Mouse (Mus musculus) cerebellum, adult 18-20 months (tissue): ENCODE measurements around the gene Dpp6.

Source experiments
- DNase-seq, 2 experiments: peaks; one replicate each; pipeline ENCODE4 v3.0.0; 2021

Dpp6 gene

DNA sequence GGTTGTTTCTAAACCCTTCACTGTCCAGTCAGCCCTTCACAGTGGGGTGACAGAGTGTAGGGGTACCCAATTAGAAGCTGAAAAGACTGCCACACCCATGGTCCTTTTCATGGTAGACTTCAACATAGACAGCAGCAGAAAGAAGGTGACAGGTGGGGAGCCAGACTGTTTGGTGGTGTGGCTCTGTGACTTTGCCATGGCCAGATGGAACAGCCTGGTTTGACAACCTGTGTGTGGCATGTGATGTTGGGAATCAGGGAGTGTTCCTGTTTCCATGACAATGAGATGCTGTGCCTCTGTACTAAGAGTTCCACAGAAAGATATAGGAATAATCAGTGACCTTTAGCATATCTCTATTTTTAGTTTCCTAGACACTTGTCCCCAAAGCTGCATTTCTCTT is 386.1 kb downstream of the Dpp6 start:
- peak; percentile 62 to 74 for DNase-seq

DNA sequence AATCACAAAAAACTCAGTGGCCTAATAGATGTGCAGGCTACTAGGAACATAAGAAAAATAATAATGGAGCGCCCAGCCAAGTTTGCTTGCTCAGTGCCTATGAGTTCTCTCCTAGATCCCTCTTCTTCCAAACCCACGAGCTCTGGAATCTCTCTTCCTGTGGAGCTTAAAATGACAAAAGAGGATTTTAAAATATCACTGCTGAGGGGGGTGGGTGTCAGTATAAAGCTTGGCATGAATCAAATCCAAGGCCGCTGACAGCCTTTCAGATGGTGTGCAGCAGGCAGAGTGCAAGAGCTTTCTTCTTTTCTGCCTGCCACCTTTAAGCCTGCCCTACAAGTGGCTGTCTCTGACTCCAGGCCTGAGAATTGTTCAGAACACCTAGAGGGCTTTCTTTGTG is 387.7 kb downstream of the Dpp6 start:
- DNase-seq, result no peak

DNA sequence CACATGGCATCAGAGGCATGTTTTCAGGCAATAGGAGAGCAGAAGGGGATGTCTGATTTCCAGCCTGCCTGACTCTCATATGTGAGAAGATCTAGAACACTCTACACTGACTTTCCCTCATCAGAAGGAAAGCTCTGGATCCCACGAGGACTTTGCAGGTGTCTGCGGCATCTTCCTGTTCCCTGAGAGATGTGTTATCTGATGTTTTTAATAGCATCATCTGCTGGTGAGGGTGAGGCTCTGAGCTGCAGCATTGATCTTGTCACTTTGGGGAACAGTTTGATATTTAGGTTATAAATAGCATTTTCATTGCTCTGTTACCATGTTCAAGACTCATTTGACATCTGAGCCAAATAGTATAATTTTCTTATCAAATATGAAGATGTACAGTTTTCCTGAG is 388.8 kb downstream of the Dpp6 start:
- DNase-seq, result no peak

DNA sequence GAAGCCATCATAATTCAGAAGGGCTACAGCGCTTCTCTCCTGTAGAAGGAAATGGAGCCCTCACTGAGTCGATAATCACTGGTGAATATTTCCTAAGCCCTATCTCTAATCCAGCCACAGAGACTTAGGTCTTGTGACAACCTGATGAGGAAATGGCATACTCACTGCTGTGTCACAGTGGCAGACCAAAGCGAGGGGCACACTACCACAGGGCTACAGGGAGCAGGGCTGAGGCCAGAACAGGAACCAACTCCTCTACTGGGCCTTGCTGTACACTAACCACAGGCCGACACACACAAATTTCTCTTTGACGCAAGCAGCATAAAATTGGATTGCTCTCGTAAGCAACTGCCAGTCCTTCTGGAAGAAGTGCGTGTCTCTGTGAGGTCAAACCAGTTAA is 389.2 kb downstream of the Dpp6 start:
- DNase-seq, result no peak

DNA sequence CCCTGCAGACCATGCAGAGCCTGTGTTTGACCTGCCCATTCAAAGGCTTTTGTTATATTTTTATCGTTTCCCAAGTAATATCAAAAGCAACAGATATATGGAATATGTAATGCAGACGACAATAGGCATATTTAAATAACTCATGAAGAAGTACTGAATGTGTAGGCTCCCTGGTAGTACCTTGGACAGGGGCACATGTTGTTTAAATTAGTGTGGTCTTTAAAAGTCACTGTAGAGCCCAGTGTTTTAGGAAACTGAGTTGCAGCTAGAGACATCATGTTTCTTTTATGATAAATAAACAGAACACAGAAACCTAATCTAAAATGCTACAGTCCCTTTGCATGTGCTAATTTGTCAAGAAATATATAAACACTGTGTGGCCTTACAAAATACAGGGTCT is 403.1 kb downstream of the Dpp6 start:
- DNase-seq, result no peak

DNA sequence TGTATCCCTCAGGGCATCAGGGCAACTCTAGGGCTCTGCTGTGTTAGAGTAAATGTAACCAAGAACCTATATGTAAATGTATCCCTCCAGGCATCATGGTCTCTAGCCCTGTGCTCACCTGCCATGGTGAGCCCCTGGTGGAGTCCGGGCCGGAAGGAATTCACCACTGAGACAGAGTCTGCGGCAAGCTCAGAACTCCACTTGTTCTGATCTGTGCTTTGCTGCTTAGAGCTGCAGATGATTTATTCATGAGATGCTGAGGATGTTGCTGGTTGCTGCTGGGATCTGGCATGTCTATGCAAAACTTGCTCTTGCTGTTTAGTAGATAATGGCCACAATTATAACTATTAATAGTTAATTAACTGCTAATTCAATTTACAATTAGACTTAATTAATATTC is 425.1 kb downstream of the Dpp6 start:
- DNase-seq, result no peak

DNA sequence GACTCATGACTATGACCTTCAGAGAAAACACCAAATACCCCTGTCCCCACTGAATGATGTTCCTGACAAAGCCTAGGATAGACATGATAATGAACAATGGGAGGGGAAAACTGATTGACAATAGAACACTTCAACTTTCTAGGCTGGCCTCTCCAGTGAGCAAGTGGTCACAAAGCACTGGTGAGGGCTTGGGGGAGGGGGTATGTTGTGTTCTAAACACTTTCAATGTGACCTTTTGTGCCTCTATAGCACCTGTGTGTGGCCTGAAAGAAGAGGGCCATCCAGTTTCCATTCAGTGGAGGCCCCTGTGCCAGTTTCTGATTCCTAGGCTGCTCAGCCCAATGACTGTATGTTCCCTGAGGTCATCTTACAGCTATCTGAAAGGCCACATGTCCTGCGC is 426.2 kb downstream of the Dpp6 start:
- DNase-seq, result no peak

DNA sequence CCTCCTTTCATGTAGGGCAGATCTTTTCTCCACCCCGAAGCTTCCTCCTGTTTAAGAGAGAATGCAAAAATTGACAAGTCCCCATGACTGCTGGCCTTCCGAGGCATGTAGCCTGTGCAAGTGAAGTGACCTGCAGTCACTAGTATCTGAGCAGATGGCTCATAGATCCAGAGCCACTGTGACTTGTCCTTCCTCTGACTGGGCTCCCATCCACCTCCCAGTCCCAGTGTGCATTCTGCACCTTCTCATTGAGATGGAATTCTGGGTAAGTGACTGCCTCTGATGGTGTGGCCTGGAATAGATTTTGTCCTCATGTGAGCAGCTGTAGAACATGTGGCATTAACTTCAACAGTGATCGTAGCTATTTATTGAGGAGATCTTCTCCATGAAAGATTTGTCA is 430.8 kb downstream of the Dpp6 start:
- peak in 1 of 2 experiments; percentile 45 for DNase-seq

DNA sequence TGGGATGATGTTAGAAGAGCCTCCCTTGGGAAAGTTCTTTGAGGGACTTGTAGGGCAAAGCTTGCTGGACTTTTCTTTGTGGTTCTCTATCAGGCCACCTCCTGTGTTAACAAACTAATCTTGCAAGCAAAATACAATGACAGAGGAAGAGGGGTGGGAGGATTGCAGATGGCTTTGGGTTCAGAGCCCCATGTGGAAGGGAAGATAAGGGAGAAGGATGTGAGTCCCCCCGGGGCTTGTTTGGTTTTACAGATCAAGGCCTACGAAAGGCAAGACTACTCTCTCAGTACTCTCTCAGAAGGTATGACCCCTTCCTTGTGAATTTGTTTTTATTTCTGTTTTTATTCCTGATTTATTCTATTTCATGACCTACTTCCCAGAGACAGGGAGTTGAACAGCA is 431.7 kb downstream of the Dpp6 start:
- DNase-seq, result no peak

DNA sequence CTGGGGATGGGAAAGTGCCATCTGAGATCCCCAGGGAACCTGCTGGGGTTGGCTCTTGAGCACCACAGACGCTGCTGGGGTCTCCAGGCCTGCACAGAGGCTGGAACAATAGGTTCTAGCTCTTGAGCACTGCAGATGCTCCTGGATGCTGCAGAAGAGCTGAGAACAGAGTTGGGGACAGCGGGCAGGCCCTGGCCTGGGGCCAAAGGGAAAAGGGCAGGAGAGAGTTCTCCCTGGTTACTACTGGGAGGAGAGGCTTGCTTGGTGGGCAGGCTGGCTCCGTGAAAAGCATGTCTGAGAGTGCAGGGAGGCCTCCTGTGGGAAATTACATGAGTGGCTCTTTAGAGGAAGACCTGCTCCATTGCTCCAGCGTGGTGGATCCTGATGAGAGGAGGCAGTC is 432.9 kb downstream of the Dpp6 start:
- DNase-seq, result no peak

DNA sequence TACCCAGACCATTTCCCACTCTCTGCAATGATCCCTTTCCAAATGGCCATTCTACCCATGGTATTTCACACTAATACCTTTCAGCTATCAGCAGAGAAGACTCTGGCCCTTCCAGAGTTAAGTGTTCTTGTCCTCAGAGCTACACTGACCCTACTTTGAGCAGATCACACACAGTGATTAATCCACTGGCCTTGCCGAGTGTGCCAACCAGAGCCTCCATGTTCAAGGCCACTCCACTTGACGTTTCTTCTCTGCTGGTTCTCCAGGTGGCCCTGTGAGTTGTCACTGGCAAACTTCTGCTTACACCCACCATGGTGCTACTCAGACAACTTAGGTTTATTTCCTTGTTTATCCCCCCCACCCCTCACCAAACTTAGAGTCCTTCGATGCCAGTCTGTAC is 433.9 kb downstream of the Dpp6 start:
- DNase-seq, result no peak

DNA sequence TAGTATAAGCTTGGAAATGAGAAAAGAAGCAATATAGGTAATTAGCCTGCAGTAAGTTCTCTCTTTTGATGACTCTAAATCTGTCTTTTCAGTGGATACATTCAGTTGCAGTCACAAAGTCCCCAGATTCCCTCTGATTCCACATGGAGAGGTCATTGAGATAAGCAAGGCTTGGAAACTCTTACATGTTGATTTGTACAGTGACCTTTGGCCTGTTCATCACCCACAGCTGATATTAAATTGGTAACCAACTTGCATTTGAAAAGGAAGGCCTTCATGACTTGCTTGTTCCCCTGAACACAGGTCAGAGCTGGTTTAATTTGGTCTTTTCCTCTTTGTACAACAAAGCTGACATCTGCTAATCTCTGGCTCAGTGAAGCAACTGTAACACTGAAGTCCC is 434.4 kb downstream of the Dpp6 start:
- DNase-seq, result no peak

DNA sequence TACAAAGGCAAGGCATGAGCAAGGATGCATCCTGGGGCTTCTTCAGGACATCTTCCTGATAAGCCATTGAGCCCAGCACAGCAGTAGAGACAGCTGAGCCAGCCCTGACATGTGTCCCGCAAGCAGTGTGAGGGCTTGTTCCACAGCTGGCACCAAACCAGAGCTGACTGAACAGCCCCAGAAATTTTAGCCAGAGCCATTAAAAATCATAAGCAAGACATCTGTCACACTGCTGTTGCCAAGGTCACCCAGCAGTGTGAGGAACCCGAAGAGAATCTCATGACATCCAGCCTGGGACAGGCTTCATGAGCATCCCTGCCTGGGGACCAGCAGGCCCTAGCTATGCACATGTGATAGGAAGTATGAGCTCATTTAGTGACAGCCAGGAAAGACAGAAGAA is 438.2 kb downstream of the Dpp6 start:
- DNase-seq, result no peak

DNA sequence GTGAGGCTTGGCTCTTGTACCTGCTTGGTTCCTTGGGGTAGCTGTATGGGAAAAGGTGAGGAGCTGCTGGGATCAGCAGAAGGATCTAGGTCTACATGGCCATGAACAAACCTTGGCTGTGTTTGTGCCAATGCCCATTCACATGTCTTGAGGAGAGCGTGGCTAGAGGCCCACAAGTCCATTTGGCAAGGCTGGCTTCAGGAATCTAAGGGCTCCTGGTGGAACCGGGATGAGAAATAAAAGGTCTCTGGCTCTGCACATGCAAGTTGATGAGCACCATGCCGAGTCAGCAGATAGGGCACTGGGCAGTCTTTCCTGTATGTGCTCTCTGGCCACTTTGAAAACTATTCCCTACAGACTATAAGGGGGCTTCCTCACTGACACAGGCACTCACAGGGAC is 441.6 kb downstream of the Dpp6 start:
- peak; percentile 46 to 61 for DNase-seq

DNA sequence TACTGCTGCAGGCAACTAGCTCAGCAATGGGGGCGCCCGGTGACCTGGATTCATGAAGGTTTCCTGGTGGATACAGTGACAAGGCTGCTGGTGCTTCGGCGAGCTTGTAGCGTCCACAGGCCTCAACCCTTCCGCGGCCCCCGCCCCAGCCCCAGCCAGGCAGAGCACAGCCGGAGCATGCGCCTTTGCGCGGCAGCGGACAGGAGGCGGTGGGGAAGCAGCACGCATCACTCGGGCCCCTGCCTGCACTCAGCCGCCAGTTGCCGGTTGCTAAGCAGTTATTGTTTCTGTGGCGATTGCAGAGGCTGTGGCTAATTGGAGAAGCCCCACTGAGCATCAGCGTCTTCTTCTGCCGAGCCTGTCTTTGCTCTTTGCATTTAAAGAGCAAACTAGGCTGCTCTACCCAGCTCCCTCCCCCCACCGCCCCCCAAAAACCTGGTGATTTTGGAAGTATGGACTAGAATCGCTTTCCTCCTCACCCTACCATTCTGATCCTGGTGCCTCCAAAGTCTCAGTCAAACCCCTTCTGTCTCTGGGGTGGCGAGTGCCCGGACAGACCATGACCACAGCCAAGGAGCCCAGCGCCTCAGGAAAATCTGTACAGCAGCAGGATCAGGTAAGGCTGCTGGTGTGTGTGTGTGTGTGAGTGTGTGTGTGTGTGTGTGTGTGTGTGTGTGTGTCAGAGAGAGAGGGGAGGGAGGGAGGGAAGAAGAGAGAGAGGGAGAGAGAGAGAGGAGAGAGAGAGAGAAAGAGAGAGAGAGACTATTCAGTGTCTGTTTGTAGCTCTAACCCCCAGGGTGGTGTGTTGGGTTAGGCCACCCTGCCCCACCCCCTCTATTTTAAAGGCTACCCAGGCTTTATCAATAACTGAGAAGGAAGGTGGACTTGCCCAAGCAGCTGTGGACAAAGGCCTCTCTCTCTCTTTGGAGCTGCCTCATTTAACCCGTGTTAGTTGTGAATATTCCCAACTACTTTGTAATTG is 445.0 kb downstream of the Dpp6 start:
- DNase-seq, result peak; percentile 69 to 71

DNA sequence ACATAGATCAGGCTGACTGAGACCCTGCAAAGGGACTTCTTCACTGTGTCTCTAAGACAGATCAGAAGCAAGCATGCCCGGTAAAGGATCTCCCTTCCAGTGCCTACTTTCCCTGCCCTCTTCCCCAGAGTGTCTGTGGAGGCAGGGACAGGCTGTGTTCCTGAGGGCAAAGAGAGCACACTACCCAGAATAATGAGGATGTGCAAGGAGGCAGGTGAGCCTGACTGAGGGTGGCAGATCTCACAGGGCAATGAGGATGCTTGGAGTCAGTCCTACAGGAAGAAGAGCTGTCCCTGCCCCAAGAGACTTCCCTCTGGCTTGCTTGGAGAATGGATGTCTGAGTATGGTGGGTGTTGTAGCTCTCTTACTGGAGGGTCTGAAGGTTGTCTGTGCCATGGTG is 445.7 kb downstream of the Dpp6 start:
- DNase-seq, result peak; percentile 45 to 50

DNA sequence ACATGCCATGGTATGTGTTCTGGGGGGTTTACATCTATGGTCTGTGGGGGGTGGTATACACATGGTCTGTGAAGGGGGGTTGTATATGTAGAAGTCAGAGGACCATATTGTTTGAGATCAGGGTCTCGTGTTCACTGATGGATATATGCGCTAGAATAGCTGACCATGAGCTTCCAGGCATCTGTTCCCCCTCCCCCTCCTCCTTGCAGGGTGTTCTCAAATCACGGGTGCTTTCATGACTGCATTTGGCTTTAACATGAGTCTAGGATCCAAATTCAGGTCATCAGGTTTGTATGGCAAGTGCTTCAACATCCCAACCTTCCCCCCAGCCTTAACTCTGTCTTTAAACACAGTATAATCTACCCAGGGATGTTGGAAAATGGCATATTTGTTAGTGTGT is 448.3 kb downstream of the Dpp6 start:
- DNase-seq, result no peak

DNA sequence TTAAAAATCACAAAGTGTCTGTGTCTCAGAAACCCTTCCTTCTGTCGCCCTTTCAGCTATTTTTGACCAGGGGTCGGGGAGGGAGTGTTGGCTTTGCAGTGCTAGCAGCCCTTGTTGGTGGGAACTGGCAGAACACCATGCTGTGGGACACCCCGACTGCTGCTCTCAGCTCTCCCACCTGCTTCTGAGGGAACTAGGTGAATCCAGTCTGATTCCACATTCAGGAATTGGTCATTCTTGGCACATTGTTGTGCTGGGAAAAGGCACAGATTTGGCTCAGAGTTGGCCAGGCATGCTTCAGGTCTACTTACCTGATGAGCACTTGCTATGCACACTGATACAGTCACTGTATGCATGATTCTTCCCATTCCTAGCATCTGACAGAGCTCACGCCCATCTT is 454.3 kb downstream of the Dpp6 start:
- peak; percentile 69 to 70 for DNase-seq

DNA sequence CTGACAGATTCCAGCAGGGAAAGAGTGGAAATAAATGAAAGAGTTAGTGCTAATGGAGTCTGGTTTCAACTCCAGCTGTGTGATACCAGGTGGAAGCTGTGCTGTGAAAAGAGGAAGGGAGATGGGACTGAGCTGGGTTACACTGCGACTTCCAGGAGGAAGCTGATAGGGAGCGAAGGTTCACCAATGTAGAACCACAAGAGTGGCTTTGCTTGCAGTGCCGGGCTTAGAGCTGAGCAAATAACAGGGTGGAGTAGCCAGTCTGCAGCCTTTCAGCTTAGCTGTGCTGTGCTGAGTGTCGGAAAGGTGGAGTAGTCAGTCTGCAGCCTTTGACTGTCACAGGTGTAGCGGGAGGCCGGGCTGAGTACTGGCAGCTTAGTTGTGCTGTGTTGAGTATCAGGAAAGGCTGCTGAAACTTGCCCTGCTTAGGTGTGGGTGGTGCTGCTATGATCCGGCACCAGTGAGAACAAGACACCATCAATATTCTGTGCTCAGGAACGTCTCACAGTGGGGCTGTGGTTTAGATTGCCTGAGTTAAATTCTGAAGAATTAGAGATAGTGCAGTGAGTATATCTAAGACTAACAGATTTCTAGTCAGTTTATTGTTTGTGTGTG is 457.9 kb downstream of the Dpp6 start:
- DNase-seq, result no peak

DNA sequence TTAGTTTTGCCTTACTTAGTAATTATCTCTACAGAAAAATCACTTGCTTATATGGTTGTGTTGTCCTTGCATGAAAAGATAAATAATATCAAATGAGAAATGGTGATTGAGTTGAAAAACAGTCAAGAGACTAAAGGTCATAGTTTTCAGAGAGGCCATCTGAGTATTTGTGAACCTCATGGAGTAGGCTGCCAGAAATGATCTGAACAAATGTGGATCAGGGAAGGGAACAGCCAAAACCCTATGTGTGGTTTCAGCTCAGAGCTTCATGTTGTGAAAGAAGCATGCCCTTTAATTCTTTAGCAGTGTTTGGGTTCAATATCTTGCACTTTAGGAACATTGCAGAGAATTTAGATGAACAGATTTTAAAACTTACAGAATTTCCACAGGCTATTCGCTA is 458.9 kb downstream of the Dpp6 start:
- no peak for DNase-seq

DNA sequence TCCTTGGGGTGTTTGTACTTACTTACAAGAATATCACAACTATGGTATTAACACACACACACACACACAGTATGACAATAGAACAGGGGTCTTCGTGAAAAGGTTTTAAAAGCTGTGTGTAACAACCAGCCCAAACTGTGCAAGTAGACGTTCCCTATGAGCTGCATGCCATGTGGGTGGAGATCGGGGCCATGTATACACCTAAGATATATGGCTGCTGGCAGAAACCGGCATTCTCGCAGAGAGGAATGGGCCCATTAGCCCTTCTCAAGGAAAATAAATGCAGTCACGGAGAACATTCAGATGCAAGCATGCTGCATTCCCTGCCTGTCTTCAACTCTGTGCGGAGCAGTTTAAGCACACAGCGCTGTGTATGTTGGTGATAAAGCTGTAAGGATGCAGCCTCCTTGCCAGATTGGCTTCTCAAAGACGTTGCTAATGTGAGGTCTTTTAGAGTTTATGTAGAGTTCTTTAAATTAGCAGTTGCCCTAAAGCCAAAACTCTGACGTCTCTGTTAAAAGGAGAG is 461.2 kb downstream of the Dpp6 start:
- DNase-seq, result no peak

DNA sequence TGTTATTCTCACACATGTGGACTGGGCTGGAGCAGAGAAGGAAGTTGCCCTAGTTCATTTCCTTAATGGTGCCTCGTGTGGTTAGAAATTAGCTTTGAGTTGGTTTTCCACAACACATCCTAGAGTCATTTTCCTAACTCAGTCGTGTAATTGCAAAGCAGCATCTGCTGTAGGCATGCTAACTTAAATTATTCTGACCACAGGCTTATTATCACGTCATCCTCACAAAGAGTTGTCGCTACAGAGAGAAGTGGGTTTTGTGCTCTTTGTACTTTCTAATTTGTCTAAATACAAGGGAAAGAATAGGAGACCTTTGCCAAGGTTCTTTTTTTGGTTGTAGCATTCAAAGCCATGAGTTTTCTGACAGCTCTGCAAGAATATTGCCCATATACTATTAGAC is 469.9 kb downstream of the Dpp6 start:
- DNase-seq, result no peak

DNA sequence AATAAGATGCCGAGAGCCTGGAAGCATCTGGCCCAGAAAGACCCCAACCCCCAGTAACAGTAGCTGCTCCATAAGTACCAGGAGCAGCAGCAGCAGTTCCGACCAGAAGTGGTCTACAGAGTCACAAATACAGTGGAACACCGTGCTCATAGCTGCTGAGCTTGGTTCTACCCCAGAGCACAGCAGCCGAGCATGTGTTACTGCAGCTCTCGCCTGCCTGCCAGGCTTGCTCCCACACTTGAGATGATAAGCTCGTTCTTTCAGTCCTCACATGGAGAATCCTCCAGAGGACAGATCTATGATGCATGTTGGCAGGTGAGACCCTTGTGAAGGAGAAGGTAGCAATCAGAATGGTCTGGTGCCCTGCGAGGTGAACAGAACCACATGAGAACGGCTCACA is 474.4 kb downstream of the Dpp6 start:
- DNase-seq, result no peak

DNA sequence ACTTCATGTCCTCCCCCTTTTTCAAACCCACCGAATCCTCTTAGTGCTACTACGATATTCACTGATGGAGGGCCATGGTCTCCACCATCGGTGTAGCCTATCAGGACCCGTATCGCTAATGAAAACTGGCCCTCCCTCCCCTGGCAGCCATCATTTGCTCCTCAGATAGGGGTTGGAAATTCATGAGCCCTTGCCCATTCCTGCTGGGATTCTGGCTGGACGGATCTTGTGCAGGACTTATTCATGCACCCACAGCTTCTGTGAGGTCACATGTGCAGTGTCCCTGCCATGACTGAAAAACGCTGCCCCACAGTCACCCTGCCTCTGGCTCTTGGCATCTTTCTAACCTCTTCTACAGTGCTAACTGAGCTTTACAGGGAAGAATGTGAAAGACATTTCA is 475.2 kb downstream of the Dpp6 start:
- DNase-seq, result no peak
